Mouse (Mus musculus): ENCODE measurements around the gene Iqub. TPM values are rescaled to one million over a fixed set of nuclear protein-coding genes. Genes with fewer than 3 reads are reported as not detected.

Gene Iqub
- polyA plus RNA-seq, 1 experiment from 2014 or later = 0.11 TPM

Other genes starting within 250 kb of the Iqub start
- 296 and 300 TPM in 2 replicates for gene Ndufa5, start 12.9 kb upstream of the Iqub start, polyA plus RNA-seq (2014; fragmentation: Nextera tagmentation; extraction: Ambion mirVana)
- not detected in 2 replicates for gene Asb15, start 13.1 kb upstream of the Iqub start, polyA plus RNA-seq (2014; fragmentation: Nextera tagmentation; extraction: Ambion mirVana)
- gene Lmod2, start 82.7 kb upstream of the Iqub start, polyA plus RNA-seq (2014; fragmentation: Nextera tagmentation; extraction: Ambion mirVana) = 0.34 TPM in 1 of 2 replicates, not detected in the other
- 37.1 and 46.6 TPM in 2 replicates for gene Wasl, start 149.9 kb upstream of the Iqub start, polyA plus RNA-seq (2014; fragmentation: Nextera tagmentation; extraction: Ambion mirVana)
- not detected in 2 replicates for gene Hyal6, start 218.2 kb upstream of the Iqub start, polyA plus RNA-seq (2014; fragmentation: Nextera tagmentation; extraction: Ambion mirVana)
- gene Hyal4, start 233.3 kb upstream of the Iqub start, polyA plus RNA-seq (2014; fragmentation: Nextera tagmentation; extraction: Ambion mirVana) = not detected in 2 replicates